Mouse (Mus musculus) frontal cortex, postnatal 14 days (tissue): Measurements from ENCODE around the gene Dqx1.

Source experiments
- DNase-seq, 2 experiments: peaks; one replicate each; pipeline ENCODE4 v3.0.0; 2022; ENCODE audit warnings: low spot score in 2 of 2

Gene Dqx1

GRCm38 (mm10) chr6:83107566-83108400 is 50.1 kb downstream of the Dqx1 start:
- no peak for DNase-seq

DNA sequence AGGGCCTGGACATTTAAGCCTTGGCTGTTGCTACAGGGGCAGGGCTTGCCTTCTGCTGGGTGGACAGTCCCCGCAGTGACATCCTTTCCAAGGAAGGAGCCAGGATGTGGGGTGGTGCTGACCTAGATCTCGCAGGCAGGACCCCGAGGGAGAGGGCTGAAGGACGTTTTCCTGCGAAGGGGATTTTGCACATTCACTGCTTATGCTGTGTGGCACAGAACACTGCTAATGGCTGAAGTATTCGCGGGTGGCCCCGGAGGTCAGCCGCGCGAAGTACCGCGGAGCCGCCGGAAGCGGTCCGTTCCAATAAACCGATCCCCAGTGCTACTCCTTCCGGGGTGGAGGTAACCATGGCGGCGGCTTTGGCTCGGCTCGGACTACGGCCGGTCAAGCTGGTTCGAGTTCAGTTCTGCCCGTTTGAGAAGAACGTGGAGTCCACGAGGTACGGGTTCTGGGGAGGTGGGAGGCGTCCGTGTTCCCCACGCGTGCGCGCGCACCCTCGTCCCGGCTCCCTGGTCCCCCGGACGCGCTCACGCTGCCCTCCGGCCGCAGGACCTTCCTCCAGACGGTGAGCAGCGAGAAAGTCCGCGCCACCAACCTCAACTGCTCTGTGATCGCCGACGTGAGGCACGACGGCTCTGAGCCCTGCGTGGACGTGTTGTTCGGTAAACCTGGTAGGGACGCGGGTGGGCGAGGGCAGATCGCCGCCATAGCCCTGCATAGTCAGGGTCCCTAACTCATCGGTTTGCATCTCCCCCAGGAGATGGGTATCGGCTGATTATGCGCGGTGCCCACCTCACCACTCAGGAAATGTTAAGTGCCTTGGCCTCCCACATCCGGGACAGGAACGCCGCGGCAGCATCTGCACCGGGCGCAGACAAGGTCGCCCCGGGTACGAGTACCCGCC is 51.4 kb downstream of the Dqx1 start, which contains the start of gene Mrpl53:
TSS of gene Mrpl53 (plus strand) at position 279 of the 907 bp plus-strand sequence.
- DNase-seq, result peak in 1 of 2 experiments; percentile 72

DNA sequence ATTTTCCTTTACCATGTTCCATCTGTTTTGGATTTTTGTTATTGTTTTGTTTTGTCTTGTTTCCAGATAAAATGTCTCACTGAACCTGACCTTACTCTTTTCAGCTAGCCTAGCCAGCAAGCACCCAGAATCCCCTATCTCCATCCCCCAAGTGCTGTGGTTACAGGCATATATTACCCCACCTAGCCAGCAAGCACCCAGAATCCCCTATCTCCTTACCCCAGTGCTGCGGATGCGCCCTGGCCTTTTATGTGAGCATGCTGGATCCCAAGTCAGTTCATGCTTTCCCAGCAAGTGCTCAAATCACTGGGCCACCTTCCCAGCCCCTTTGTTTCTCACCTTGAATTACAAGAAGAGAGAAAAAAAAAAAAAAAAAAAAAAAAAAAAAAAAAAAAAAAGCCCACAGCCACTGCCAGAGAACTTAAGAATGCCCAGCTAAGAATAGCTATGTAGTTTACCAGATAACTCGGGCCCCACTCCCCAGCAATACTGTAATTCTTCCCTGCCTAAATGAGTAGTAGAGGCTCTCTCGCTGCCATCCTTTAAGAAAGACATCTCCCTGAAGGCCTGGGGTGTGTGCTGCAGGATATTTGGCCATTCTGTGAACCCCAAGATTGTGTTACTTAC is 54.0 kb downstream of the Dqx1 start:
- no peak for DNase-seq

DNA sequence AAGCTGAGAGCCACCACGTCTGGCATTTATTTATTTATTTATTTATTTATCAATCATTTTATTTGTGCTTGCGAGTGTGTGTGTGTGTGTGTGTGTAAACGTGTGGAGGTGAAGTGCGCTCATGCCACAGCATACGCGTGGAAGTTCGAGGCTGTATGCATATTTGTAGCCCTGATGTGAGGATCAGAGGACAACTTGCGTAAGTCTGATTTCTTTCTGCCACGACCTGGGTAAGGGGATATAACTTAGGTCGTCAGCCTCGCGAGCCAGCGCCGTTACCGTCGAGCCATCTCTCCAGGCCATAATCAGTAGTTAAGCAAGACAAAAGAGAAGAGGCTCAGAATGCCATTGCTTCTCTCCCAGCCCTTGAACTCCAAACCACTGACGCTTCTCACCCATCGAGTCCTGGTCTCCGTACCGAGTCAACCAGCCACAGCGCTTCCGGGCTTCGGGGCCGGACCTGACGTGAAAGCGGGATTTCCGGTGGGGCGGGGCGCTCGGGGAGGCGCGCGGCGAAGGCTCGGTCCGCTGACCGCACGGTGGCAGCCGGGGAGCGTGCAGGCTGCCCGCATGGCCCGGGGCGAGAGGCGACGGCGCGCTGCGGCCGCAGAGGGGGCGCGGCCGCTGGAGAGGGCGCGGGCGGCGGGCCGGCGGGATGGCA is 57.5 kb downstream of the Dqx1 start, which contains the start of gene Mogs:
TSS of gene Mogs (plus strand) at position 486 of the 661 bp plus-strand sequence.
- peak; percentile 81 to 90 for DNase-seq

DNA sequence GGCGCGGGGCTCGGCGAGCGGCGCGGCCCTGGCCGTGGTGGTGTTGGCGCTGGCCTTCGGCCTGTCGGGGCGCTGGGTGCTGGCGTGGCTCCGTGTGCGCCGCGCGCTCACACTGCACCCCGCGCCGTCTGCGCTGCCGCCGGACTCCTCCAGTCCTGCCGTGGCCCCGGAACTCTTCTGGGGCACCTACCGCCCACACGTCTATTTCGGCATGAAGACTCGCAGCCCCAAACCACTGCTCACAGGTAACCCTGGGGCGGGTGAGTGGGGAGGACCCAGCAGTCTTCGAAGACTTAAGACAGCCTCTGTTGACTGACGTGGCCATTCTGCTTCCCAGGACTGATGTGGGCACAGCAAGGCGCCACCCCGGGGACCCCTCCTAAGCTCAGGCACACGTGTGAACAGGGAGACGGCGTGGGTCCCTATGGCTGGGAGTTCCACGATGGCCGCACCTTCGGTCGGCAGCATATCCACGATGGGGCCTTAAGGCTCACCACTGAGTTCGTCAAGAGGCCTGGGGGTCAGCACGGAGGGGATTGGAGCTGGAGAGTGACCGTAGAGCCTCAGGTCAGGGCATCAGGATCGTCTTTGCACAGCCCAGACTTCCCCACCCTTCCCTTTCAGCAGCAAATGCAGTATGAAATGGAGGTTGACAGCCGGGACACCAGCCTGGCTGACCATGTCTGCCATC is 58.2 kb downstream of the Dqx1 start:
- DNase-seq, result no peak

- no peak for DNase-seq
Measured at GRCm38 (mm10) chr6:83116373-83117164, 58.9 kb downstream of the Dqx1 start.
